Mouse (Mus musculus): Measurements from ENCODE around the gene Lpin3. TPM values are rescaled to one million over a fixed set of nuclear protein-coding genes. Genes with fewer than 3 reads are reported as not detected.

Gene Lpin3
- 1 to 10 TPM; 2.1 to 2.2 TPM for total RNA-seq (2021)

DNA sequence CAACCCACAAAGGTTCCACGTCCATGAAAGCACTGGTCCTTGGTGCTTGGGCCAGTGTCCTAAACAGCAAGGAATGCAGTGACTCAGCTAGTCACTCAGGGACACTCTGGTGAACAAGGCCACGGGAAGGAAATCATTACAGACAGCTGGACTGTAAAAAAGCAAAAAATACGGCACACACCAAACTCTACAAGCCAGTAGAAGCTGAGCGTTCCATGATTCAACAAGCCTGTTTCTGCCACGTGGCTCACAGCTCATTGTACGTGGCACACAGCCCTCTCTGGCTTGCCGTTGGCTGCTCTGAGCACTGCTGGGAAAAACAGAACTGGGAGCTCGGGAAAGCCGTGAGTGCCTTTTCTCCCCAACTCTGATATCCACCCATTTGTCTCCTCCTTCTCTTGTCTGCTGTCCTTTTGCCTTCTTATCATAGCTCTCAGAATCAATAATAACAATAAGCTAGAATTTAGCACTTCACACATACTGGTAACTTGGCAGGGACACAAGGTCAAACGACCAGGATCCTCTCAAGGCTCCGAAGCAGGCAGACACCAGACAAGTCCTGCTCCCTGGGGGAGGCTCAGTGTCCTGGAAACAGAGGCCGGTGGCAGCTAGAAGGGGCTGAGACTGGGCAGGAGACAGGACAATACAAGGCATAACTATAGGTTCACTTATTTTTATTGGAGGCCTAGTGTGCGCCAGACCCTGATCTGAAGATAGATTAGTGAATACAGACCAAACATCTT lies at the start of gene Lpin3:
TSS of gene Lpin3 (plus strand) at position 218 of the 743 bp plus-strand sequence.
- peak; percentile 64 for DNase-seq

DNA sequence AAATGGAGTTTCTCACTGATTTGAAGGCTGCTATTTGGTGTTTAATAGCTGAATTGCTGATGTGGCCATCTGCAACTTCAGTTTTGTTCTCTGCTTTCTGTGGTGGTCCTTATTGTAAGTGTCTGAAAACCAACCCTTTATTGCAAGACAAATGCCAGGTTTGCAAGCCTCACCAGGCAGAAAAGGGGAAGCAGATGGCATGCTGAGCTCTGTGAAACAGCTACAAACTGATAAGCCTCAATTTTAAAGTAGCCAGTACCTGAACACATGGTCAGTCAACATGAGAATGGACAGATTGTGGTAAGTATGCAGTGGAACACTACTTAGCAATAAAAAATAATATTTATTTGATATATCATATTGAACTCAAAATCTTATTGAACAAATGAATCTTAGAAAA lies 39.6 kb upstream of the Lpin3 start:
- no peak for DNase-seq

DNA sequence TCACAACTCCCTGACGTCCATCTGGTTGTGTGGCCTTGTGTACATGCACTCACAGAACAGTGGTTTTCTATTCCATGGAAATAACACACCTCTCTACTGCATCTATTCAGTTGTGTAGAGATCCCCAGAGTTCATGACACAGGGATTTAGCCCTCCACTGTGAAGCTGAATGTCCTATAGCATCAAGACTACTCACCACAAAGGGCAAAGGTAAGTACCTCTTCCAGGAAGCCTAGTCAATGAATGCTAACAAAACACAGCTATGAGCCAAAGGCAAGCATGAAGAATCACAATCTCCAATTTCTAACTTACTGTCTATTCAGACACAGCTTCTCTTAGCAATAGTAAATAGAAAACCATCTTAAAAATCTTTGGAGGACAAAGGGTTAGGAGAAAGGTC lies 32.8 kb upstream of the Lpin3 start:
- no peak for DNase-seq

DNA sequence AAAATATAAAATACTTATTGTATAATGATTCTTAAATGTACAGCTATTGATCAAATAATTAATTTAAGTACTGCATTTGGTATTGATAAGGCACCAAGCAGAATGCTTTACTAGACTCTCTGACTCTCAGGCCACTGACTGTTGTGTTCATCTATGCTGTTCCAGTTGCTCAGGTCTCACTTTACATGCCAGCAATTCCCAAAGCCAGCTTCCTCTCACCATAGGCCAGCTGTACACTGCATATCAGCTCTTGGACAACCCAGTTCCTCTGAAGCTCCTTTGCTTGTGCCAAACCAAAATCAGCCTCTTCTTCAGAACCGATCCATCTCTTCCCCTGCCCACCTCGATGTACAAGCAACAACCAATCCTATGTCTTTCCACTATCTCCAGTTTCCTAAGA lies 32.3 kb upstream of the Lpin3 start:
- DNase-seq, result no peak

DNA sequence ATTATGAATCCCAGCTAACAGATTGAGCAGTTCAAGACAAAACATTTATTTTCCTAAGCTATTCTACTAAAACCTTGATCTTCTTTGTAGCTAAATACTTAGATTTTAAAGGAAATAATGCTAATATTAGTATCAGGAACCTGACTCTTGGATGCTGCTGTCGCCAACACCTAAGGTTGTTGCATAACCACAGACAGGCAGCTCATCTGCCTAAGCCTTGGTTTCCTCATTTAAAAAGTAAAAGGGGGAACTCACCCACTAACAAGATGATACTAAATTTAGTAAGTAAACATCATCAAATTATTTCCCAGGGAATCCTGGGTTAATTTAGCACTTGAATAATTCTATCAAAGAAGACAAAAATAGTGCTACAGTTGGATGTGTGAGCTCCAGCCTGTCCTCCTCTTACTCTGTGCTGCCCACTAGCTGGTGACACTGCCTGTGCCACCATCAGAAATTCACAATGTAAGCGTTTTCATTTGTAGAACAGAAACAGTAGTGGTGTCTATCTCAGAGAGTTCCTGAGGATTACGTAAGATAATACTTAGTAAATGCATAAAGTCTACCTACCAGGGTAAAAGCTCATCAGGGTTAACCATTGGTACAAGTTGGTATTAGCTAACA lies 30.7 kb upstream of the Lpin3 start:
- DNase-seq, result no peak

DNA sequence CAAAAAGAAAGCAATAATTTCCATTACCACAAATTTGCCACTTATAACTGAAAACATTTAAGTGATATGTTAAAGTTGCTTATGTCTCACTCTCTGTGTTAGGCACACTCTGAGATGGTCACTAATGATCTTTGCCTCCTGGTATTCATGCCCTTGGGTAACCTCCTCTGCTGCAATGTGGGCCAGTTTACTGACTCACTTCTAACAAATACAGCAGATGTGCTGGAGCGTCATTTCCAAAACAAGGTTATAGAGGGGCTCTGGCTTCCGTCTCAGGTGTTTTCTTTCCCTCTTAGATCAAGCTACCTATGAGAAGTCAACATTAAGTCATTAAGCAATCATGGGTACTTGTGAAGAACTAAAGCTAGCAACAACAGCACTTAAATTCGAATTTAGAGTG lies 30.1 kb upstream of the Lpin3 start:
- DNase-seq, result no peak

DNA sequence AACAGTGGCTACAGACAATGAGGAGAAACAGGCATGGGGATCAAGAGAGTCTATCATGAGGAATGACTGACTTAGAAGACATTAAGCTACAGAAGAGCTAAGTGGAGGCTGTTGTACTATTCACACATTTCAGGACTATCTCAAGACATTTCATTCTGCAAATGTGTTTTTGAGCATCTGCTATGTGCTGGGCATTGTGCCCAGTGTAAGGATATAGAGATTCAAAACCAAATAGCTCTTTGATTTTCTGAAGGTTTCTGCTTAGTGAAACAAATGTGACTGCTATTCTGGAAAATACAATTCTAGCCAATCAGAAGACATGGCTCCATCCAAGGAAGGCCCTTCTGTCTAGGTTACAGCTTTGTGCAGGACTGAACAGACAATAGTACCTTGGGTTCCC lies 25.8 kb upstream of the Lpin3 start:
- no peak for DNase-seq

DNA sequence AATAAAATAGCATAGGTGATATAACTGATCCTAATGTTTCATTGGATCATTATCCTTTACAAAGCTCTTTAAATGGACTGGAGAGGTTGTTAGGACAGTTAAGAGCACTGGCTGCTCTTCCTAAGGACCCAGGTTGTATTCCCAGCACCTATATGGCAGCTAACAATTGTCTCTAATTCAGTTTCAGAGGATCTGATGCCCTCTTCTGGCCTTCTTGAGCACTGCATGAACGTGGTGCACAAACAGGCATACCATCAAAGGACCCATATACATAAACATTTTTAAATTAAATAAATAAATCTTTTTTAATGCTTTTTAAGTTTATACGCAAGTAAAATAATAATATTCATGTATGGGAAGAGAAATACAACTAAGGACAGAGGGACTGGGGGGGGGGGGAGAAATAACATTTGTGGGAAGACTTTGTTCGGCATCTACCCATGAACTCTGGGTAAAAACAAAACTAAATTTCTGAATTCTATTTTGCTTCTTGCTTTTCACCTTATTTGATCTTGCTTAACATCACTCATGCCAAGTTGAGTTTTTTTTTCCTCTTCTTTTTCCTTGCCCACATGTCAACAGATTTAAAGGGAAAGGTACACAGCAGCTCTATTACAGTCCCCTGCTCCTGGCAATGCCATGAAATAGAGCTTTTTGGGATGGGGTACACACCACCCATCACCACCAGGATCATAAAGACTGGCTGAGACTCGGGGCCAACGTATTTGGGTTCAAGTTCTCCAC lies 23.9 kb upstream of the Lpin3 start:
- DNase-seq, result no peak

DNA sequence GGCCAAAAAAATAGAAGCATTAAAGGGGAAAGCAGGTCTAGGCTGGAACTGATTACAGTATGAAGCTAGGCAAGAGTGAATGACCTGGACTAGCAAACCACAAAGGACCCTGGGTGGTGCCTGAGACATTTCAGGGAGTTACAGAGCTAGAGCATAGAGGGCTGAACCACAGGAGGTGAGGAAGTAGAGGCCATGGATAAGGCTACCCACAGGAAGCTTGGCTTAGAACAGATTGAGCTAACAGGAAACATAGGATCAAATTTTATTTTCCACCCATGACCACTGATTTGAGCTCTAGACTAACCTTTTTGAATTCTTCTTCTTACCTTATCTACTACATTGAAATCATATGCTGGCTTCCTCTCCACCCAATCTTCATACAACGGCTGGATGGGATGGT lies 20.1 kb upstream of the Lpin3 start:
- no peak for DNase-seq

DNA sequence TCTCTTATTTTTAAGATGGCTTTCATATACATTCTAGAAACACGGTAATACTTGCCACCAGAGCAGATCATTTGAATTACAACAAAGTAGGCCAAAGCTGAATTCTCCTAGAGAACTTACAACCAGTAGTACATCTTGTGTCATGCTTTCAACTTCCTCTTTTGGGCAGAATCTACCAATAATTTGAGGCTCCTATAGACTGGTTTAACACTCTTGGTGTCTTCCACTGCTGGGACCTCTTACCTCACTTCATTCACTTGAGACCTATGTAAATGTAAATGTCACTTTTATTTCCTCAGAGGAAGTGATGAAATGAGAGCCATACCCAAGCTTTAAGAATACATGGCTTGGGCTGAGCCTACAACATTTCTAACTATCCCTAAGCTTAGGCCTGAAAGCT lies 16.4 kb upstream of the Lpin3 start:
- no peak for DNase-seq

DNA sequence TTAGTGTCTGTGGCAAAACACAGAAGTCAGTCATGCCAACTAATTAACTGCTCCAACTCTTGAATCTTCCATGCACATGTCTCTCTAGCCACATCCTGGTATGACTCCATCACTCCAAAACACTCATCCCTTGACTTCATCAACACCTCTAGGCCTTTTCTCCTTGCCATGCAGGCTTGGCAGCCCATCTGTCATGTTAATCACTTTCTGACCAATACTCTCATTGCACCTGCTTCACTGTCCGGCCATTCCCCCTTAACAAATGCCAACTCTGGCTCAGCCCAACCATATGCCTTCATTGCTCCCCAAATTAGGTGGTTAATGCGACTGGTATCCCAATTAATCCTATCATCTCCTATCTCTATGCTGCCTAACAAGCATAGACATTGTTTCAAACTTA lies 15.2 kb upstream of the Lpin3 start:
- no peak for DNase-seq

DNA sequence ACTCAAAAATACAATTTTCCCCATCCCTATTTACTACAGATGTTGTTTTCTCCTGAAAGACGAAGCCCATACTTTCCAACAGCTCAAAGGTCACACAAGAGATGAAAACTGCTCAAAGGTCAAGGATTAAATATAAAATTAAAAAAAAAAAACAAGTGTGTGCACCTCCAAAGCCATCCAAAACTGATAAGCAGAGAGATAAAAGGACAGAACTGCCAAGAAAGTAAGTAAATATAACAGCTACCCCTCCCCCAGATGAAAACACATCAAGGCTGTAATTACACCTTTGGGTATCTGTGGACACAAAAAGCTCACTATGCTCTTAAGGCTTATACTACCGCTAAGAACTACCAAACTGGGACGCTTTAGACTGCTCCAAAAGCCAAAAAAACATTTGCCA lies 11.0 kb upstream of the Lpin3 start:
- DNase-seq, result no peak

DNA sequence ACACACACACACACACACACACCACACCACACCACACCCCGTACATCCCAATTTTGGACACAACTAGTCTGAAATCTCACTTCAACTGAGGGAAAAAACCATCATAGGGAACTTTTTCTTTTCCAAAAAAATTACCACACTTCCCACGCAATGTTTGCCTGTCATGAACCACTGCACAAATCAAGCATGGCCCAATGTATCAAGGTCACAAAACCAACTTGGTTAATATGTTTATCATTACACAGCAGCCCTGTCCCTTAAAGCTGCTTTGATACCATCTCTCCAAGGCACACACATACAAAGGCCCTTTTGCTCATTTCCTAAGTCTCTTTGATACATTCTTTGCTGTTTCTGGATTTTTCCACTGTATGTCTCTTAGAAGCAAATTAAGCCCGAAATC lies 9.2 kb upstream of the Lpin3 start:
- no peak for DNase-seq

DNA sequence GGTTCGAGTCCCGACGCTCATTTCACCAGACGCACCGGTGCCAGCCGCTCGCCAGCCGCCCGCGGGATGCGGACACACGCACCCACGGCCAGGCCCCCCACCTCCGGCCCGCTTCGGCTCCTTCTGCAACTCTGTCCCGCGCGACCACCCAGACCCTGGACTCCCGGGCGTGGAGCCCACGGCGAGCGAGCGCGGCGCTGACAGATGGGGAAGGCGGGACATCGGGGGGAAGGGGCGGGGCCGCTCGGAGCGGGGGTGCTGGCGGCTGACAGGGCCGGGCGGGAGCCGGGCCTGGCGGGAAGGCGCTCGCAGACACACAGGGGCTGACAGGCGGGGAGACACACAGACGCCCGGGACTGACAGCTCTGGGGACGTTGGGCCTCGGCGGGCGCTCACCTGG lies 8.1 kb upstream of the Lpin3 start:
- peak; percentile 81 for DNase-seq

DNA sequence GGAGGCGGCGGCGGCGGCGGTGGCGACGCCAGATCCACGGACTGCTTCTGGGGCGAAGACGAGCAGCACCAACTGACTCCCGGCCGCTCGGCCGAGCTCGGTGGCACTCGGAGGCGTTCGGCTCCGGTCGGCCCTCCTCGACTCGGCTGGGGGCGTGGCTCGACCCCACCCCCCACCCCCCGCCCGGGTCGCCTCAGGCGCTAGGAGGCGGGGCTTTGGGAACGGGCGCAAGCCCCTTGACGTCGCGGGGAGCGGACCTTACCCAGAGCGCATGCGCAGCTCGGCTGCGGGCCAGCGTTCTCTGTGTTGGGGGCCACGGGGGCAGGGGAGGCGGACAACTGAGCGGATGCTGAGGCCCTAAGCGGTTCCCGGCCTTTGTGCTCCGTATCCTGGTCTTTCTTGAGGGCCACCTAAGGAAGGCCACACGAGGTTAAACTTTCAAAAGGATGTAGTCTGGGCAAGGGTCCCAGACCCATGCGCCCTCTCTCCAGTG lies 7.5 kb upstream of the Lpin3 start, which contains the start of gene Zhx3:
TSS of gene Zhx3 (minus strand) at position 109 of the 493 bp plus-strand sequence.
- peak; percentile 97 for DNase-seq

DNA sequence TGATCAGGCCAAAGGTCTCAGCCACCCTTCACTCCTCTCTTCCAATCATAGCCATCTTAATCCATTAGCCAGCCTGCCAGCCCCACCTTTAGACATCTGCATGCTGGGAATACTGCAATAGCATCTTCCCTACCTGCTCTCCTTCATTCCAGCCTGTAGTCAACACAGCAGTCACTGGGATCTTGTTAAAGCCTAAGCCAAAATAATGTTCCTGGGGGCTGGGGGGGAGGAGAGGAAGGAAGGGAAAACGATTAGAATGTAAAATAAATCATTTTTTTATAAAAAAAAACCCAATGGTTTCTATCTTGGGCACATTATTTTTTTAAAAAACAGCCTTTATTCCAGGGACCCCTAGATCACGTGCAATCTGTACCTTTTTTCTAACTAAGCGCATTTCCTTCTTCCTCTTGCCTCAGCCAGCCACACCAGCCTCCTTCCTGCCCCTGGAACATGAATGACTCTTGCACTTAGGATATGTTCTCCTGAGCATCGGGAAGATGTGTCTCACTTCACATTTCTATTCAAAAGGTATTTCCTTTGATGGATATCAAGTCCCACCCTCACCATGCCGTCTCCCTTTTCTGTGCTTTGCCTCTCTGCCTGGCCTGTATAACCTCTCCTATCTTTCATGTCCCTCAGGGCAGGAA lies 6.1 kb upstream of the Lpin3 start:
- no peak for DNase-seq

DNA sequence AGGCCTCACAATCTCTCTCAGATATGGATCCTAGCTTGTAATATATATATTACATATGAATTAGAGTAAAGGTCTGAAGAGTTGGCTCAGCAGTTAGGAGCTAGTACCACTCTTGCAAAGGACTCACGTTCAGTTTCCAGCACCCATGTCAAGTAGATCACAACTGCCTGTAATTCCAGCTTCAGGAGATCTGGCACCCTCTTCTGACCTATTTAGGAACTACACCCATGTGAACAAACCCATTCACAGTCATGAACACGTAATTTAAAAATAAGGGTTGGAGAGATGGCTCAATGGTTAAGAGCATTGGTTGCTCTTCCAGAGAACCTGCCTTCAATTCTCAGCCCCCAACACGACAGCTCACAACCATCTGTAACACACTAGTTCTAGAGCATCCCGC lies 4.4 kb upstream of the Lpin3 start:
- no peak for DNase-seq

DNA sequence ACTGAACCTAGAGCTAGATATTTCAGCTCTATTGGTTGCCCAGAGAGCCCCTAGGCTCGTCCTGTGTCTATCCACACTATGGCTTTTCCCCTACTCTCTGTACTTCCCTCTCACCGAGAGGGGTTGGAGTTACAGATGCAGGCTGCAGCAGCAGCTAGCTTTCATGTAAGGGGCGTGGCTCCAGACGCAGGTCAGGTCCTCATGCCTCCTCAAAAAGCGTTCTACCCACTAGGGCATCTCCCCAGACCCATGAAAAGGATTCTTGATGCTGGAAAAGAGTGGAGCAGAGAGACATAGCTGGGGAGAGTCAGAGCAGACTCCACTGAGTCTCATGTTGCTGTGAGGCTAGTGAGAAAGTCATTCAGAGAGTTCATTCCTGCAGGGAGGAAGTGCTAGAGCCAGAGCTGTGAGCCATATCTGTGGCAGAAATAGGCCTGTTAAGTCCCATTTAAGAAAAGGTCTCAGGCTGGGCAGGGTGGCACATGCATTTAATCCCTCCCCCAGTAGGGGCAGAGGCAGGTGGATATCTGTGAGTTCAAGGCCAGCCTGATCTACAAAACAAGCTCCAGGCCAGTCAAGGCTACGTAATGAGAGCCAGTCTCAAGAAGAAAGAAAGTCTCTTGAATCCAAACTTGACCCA lies 1.1 kb downstream of the Lpin3 start:
- no peak for DNase-seq

DNA sequence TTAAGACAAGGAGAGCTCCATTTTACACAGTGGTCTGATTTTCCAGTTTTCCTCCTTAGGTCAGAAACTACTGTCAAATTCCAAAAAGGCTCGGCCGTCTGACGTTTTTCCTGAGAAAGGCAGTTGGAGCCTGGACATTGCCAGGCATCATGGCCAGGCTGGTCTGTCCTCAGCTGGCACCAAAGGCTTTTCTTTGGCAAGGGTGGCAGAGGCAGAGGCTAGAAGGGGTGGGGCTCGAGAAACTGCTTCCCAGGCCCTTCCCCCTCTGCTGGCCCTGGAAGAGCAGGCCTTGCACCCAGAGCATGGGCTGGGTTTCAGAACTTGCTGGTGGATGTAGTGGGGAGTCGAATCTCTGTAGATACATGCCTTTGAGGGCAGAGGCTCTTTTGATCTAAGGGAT lies 2.0 kb downstream of the Lpin3 start:
- no peak for DNase-seq

DNA sequence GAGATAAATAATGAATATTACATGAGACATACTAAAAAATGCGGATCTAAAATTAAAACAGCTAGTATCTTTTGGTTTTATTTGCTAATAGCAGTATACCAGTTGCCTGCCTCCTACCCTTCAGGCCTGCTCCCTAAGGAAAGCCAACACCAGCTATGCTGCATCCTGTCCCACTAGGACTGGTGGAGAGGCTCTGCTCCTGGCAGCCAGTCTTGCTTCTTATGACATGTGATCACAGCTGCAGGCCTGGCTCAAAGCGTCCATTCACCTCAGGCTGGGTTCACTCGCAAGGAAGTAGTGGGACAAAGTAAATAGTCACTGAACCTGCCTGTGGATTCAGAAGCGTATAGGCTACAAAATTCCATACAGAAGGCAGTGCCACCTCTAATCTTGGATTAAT lies 3.4 kb downstream of the Lpin3 start:
- peak; percentile 65 for DNase-seq

DNA sequence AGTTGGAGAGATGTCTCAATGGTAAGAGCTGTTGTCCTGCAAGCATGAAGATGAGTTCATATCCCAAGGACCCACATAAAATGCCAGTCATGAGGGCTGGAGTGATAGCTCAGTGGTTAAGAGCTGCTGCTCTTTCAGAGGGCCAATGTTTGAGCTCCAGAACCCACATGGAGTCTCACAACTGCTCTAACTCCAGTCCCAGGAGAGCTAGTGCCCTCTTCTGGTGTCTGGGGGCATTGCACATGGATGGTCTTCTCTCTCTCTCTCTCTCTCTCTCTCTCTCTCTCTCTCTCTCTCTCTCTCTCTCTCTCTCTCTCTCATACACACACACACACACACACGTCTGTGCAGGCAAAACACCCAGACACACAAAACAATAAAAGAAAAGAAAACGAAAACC lies 4.4 kb downstream of the Lpin3 start:
- peak; percentile 73 for DNase-seq

DNA sequence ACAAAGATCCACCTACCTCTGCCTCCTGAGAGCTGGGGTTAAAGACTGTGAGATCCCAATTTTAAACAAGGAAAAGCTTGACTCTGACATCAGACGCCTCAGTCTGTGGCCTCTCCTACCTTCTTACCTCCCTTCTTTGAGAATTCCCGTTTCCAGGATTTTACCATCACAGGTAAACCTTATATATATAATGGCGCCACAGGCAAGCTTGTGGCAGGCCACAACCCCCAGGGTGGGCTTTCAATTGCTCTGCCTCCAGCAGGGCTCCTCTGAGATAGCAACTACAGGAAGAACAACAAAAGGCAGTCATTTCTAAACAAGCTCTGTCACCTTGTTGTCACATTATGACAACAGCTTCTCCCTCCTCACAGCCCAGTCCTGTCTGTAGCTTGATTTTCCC lies 5.8 kb downstream of the Lpin3 start:
- DNase-seq, result no peak

DNA sequence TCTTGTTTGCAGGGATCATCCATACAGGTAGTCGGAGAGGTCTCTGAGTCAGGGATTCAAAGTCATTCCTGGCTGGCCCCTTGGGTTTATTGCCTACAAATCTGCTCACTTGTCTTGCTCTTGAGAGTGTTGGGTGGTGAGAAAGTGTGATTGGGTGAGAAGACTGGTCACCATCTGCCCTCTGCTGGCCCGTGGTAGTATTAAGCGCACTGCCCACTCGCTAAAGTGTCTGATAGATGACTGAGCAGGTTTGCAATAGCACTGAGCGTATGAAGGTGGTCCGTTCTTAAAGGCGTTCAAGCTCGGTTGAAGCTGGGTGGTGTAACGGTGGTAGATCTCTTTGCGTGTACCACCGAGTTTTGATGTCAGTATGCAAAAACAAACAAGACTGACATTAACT lies 6.8 kb downstream of the Lpin3 start:
- DNase-seq, result peak; percentile 89
